Mouse (Mus musculus) brain, adult 2 months (tissue): ENCODE data around the gene Crnkl1.
"Not testable (repeated sequence)": the region's sequence is repeated elsewhere in the genome, so short reads cannot be mapped to it uniquely, and the experiment has no call there.

Experiments
- DNase-seq: peaks from one replicate; pipeline ENCODE4 v3.0.0; 2011; ENCODE audit warnings: low read depth, low spot score

Crnkl1 gene

GRCm38 (mm10) chr2:145920941-145921650 is 13.7 kb downstream of the Crnkl1 start:
- DNase-seq: no peak

- not testable (repeated sequence) for DNase-seq
These were observed 28.9 kb downstream of the Crnkl1 start for GRCm38 (mm10) chr2:145905884-145906283.

- peak; percentile 25 for DNase-seq
These were observed 29.7 kb downstream of the Crnkl1 start for GRCm38 (mm10) chr2:145905156-145905555.

GRCm38 (mm10) chr2:145903983-145904616 is 30.7 kb downstream of the Crnkl1 start:
- no peak for DNase-seq

GRCm38 (mm10) chr2:145903061-145903901 is 31.5 kb downstream of the Crnkl1 start:
- DNase-seq: peak; percentile 96

- no peak for DNase-seq
These were observed 33.0 kb downstream of the Crnkl1 start, which contains the start of gene Naa20 for GRCm38 (mm10) chr2:145901861-145902260. TSS of gene Naa20 (plus strand) at chr2:145902099.

- not testable (repeated sequence) for DNase-seq
These were observed 34.5 kb downstream of the Crnkl1 start for GRCm38 (mm10) chr2:145900318-145900717.

- DNase-seq: peak; percentile 95
These were observed 36.7 kb downstream of the Crnkl1 start for GRCm38 (mm10) chr2:145898106-145898505.

GRCm38 (mm10) chr2:145893756-145894155 is 41.1 kb downstream of the Crnkl1 start:
- DNase-seq: no peak

- peak; percentile 60 for DNase-seq
These were observed 44.2 kb downstream of the Crnkl1 start for GRCm38 (mm10) chr2:145890571-145890970.

- DNase-seq: peak; percentile 50
These were observed 45.9 kb downstream of the Crnkl1 start for GRCm38 (mm10) chr2:145888766-145889480.

- DNase-seq: peak; percentile 91
These were observed 46.7 kb downstream of the Crnkl1 start for GRCm38 (mm10) chr2:145887937-145888765.

GRCm38 (mm10) chr2:145884913-145885785 is 49.7 kb downstream of the Crnkl1 start:
- DNase-seq: peak; percentile 82

GRCm38 (mm10) chr2:145884036-145884912 is 50.5 kb downstream of the Crnkl1 start:
- peak; percentile 51 for DNase-seq

GRCm38 (mm10) chr2:145882398-145882797 is 52.4 kb downstream of the Crnkl1 start:
- peak; percentile 72 for DNase-seq

GRCm38 (mm10) chr2:145881932-145882331 is 52.9 kb downstream of the Crnkl1 start:
- no peak for DNase-seq

- peak; percentile 76 for DNase-seq
These were observed 53.7 kb downstream of the Crnkl1 start for GRCm38 (mm10) chr2:145880887-145881747.

- DNase-seq: no peak
These were observed 57.6 kb downstream of the Crnkl1 start for GRCm38 (mm10) chr2:145877191-145877590.
